Mouse (Mus musculus): Measurements from ENCODE around the gene Tmem30b. TPM values are rescaled to one million over a fixed set of nuclear protein-coding genes. Genes with fewer than 3 reads are reported as not detected.

Gene Tmem30b
- polyA plus RNA-seq (2017; shearing (Covaris generic)) = 2.0 TPM

GRCm38 (mm10) chr12:73546086-73546711, at the start of gene Tmem30b:
Gene Tmem30b (minus strand): TSS chr12:73546392.

DNA sequence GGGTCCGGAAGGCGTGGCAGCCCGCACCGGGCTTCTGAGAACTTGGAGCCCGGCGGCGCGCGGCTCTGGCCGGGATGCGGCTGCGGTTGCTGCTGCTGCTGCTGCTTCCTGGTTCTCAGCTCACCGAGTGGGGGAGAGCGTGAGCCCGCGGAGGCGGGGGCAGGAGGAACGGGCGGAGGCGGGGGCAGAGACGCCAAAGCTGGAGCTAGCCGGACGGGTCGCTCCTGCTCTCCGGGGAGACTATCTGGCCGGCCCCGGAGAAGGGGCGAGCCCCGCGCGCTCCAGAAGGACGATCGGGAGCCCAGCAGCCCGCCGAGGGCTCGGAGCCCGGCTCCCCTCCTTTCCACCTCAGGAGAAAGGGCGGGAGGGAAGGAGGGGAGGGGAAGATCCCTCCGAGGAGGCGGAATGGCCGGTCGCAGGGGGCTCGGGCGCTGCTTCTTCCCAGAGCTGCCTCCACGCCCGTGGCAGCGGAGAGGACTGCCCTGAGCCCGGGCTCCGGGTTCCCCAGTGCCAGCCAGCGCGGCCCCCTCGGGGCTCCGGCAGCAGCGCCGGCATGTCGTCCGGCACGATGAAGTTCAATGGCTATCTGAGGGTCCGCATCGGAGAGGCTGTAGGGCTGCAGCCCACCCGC, 38.5 kb upstream of the Tmem30b start, which contains the start of gene Prkch:
Gene Prkch, plus strand, starts transcription at position 187 of the 631 bp plus-strand sequence.

Other genes with a start within 250 kb of the Tmem30b start
- gene Prkch, start 38.4 kb upstream of the Tmem30b start, polyA plus RNA-seq (2017; shearing (Covaris generic)) = 275 TPM